Mouse (Mus musculus): ENCODE data around the gene Tarsl2. TPM values are rescaled to one million over a fixed set of nuclear protein-coding genes. Genes with fewer than 3 reads are reported as not detected.

Tarsl2 gene
- polyA plus RNA-seq, 1 experiment from 2014 or later = 14.2 TPM

DNA sequence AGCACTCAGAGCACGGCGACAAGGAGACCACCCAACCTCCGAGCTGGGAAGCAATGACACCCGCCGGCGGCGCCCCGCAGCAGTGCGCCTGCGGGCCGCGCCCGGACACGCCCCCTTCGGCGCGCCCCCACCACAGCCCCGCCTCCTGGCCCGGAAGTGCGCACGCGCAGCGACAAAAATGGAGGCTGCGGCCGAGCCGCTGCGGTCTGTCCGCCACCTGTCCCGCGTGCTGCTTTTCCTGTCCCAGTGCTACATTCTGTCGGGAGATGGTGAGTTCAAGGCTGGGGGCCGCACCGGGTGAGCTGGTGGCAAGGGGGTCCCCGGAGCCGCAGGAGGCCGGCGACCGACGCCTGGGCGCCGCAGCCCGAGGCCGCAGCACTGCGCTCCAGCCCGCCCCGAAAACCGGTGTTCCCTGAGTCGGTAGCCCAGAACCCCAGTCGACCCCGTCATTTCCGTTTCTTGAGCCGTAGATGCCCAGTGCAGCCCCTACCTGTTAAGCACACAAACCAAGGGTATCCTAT, 48.7 kb downstream of the Tarsl2 start:
- Histone ChIP-seq H3K4me3 (ENCODE audit: low read depth, low read length) (peak overlapping the region; percentile 83), H3K9me3 (ENCODE audit: control insufficient read depth, low read length) (no peaks in the 10 kb centered on the region), H3K36me3 (ENCODE audit: control insufficient read depth, insufficient read depth, low read length) (peaks cover 2% of the 10 kb centered on the region; the same call in 1 of the 2 replicates), H3K4me2 (ENCODE audit: low read depth, low read length, severe bottlenecking) (peak overlapping the region; percentile 73), H3K27ac (ENCODE audit: low read depth, low read length) (peak overlapping the region; percentile 12; the same call in 1 of the 2 replicates), H3K27me3 (ENCODE audit: control insufficient read depth, insufficient read depth, low read length) (no peaks in the 10 kb centered on the region), H3K4me1 (replicated peaks; ENCODE audit: control insufficient read depth, insufficient read depth, low read length) (peaks cover 6% of the 10 kb centered on the region; the same call in 1 of the 2 replicates), H3K9ac (ENCODE audit: low read length) (peak overlapping the region; percentile 89)
- ATAC-seq (replicated peaks; ENCODE audit: low FRiP score) (peak; percentile 95), DNase-seq (ENCODE audit: low spot score) (peak; percentile 92)
- under 1% methylated on average over 52 of the region's 52 CpGs for WGBS

DNA sequence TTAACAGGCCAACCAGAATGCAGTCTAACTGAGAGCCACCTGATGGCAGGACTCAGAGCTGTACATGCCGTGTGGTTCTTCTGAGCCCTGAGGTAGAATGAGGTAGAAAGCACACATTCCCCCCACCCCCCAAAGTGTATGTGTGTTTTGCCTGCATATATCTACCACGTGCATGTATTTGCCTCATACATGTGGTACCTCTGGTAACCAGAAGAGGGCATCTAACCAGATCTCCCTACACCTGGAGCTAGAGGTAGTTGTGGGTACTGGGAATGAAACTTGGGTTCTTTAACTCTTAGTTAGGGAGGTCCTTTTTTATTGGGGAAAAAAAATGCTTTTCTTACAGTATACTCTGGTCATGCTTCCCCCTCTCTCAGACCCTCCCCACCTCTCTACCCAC, 51.8 kb downstream of the Tarsl2 start:
- Histone ChIP-seq H3K4me1 (replicated peaks; ENCODE audit: control insufficient read depth, insufficient read depth, low read length) (peaks cover 6% of the 10 kb centered on the region; the same call in 1 of the 2 replicates), H3K27me3 (ENCODE audit: control insufficient read depth, insufficient read depth, low read length) (no peaks in the 10 kb centered on the region), H3K9me3 (ENCODE audit: control insufficient read depth, low read length) (no peaks in the 10 kb centered on the region), H3K4me2 (ENCODE audit: low read depth, low read length, severe bottlenecking) (no peak overlapping the region), H3K36me3 (ENCODE audit: control insufficient read depth, insufficient read depth, low read length) (peaks cover 2% of the 10 kb centered on the region; the same call in 1 of the 2 replicates), H3K27ac (ENCODE audit: low read depth, low read length) (no peak overlapping the region), H3K9ac (ENCODE audit: low read length) (no peak overlapping the region), H3K4me3 (ENCODE audit: low read depth, low read length) (no peak overlapping the region)
- ATAC-seq (replicated peaks; ENCODE audit: low FRiP score) (no peak), DNase-seq (ENCODE audit: low spot score) (no peak)
- WGBS = 60% methylated on average over 2 of the region's 2 CpGs

DNA sequence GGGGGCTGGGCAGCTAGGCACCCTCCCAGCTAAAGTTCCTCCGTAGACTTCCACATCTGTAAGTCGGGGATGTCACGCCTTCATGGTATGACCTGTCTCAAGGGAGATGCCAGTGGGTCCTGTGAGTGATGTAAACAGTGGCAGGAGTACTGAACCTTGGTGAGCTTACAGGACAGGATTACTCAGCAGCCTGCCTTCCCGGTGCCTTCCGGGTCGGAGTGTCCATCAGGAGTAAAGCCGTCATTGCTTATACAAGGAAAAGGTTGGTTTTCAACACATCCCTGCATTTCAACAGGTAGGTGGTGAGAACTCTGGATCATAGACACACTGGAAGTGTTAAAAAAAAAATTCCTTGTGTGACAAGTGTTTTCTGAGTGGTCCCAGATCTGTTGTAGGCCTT, 57.4 kb downstream of the Tarsl2 start:
- no peak for ATAC-seq (replicated peaks; ENCODE audit: low FRiP score)

DNA sequence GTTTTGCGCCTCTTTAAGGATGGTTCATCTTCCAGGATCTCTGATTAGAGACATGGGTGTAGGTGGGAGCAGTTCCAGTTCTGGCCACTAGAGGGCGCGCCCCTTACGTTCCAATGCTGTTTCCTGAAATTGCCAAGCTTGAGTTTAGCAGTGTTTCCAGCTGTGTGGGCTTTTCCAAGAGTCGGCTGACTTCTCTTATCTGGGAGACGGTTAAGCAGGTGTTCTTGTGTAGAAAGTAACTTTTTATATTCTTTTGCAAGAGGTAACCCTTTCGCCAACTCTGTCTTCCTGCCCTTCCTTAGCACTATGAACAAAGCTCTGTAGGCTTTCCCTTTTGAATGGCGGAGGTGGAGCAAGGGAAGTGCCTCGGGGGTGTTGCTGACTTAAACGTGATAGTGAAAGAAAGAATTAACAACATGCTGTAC, 60.1 kb downstream of the Tarsl2 start:
- ATAC-seq (replicated peaks; ENCODE audit: low FRiP score) = no peak
- no peaks in the 10 kb centered on the region for H3K4me1 ChIP-seq (replicated peaks; ENCODE audit: control insufficient read depth, insufficient read depth, low read length)
- no peaks in the 10 kb centered on the region for H3K27me3 ChIP-seq (ENCODE audit: control insufficient read depth, insufficient read depth, low read length)
- no peaks in the 10 kb centered on the region for H3K9me3 ChIP-seq (ENCODE audit: control insufficient read depth, low read length)
- peak; percentile 90 for DNase-seq (ENCODE audit: low spot score)
- no peaks in the 10 kb centered on the region for H3K36me3 ChIP-seq (ENCODE audit: control insufficient read depth, insufficient read depth, low read length)
- H3K4me3 ChIP-seq (ENCODE audit: low read depth, low read length) = no peak overlapping the region
- H3K27ac ChIP-seq (ENCODE audit: low read depth, low read length) = no peak overlapping the region
- WGBS = 13% methylated on average over 10 of the region's 10 CpGs
- peak overlapping the region; percentile 36; the same call in 1 of the 2 replicates for H3K4me2 ChIP-seq (ENCODE audit: low read depth, low read length, severe bottlenecking)
- peak overlapping the region; percentile 24; the same call in 1 of the 2 replicates for H3K9ac ChIP-seq (ENCODE audit: low read length)

More for the DNA sequence above, 57.4 kb downstream of the Tarsl2 start:
- Histone ChIP-seq H3K27ac (ENCODE audit: low read depth, low read length) (no peak overlapping the region), H3K4me3 (ENCODE audit: low read depth, low read length) (no peak overlapping the region), H3K9me3 (ENCODE audit: control insufficient read depth, low read length) (no peaks in the 10 kb centered on the region), H3K36me3 (ENCODE audit: control insufficient read depth, insufficient read depth, low read length) (peaks cover 2% of the 10 kb centered on the region; the same call in 1 of the 2 replicates), H3K27me3 (ENCODE audit: control insufficient read depth, insufficient read depth, low read length) (no peaks in the 10 kb centered on the region), H3K4me2 (ENCODE audit: low read depth, low read length, severe bottlenecking) (no peak overlapping the region), H3K9ac (ENCODE audit: low read length) (no peak overlapping the region), H3K4me1 (replicated peaks; ENCODE audit: control insufficient read depth, insufficient read depth, low read length) (no peaks in the 10 kb centered on the region)
- 94% methylated on average over 7 of the region's 7 CpGs for WGBS
- no peak for DNase-seq (ENCODE audit: low spot score)

DNA sequence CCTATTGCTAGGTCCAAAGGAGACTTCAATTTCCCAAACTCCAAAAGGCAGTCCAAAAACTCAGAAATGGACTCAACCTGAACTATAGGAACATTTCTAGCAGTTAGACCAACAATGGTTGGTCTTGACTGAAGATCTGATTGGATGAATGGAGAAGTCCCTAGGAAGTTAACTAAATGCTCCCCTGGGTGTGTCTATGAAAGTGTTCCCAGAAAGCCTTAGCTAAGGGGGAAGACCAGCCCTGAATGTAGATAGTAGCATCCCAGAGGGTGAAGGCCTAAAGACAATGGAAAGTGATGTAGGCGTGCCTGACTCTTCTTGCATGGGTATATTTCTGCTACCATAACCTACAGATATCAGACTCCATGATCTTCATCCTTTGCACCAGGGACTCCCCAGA, 63.8 kb downstream of the Tarsl2 start:
- DNase-seq (ENCODE audit: low spot score) = no peak
- Histone ChIP-seq H3K9ac (ENCODE audit: low read length) (no peak overlapping the region), H3K4me3 (ENCODE audit: low read depth, low read length) (no peak overlapping the region), H3K4me2 (ENCODE audit: low read depth, low read length, severe bottlenecking) (no peak overlapping the region), H3K27ac (ENCODE audit: low read depth, low read length) (no peak overlapping the region), H3K36me3 (ENCODE audit: control insufficient read depth, insufficient read depth, low read length) (no peaks in the 10 kb centered on the region), H3K27me3 (ENCODE audit: control insufficient read depth, insufficient read depth, low read length) (no peaks in the 10 kb centered on the region), H3K4me1 (replicated peaks; ENCODE audit: control insufficient read depth, insufficient read depth, low read length) (no peaks in the 10 kb centered on the region), H3K9me3 (ENCODE audit: control insufficient read depth, low read length) (no peaks in the 10 kb centered on the region)
- ATAC-seq (replicated peaks; ENCODE audit: low FRiP score) = no peak
- 75% methylated on average over 1 of the region's 1 CpGs for WGBS

DNA sequence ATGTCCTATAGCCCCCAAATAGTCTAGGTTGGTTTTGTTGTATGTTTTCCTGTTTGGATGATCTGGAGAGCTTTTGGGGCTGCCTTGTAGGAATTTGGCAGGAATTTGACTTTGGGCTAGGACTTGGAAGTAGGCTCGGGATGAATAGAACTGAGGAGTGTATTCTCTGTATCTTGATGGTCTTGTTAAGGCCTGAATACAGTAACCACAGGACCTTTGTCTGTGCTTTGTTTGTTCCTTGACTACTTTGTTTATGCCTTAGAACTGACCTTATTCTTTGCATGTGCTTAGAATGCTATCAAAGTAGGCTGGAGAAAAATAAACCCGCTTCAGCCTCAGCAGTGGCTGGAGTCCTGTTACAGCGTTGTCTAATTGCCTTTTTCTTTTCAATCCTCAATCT, 65.6 kb downstream of the Tarsl2 start:
- Histone ChIP-seq H3K9ac (ENCODE audit: low read length) (no peak overlapping the region), H3K9me3 (ENCODE audit: control insufficient read depth, low read length) (no peaks in the 10 kb centered on the region), H3K27me3 (ENCODE audit: control insufficient read depth, insufficient read depth, low read length) (no peaks in the 10 kb centered on the region), H3K4me3 (ENCODE audit: low read depth, low read length) (no peak overlapping the region), H3K27ac (ENCODE audit: low read depth, low read length) (no peak overlapping the region), H3K4me2 (ENCODE audit: low read depth, low read length, severe bottlenecking) (no peak overlapping the region), H3K4me1 (replicated peaks; ENCODE audit: control insufficient read depth, insufficient read depth, low read length) (no peaks in the 10 kb centered on the region), H3K36me3 (ENCODE audit: control insufficient read depth, insufficient read depth, low read length) (no peaks in the 10 kb centered on the region)
- ATAC-seq (replicated peaks; ENCODE audit: low FRiP score) (no peak), DNase-seq (ENCODE audit: low spot score) (no peak)
- 80% methylated on average over 3 of the region's 3 CpGs for WGBS

DNA sequence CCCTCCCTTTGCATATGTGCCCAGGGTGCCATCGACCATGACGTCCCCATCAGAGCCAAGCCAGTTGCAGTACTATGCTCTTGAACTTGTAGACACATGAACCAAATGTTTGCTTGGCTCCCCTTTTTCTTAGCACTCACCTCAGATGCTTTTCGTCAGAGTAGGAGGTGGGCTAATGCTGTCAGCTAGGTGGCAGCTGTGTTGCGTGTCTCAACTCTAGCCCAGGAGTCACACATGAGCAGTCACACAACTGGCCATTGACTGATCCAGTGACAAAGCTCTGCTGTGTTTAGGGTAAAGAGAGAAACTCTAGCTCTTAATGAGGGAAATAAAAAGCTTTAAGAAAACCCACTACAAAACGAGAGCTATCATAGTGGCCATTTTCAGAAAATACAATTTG, 69.1 kb downstream of the Tarsl2 start:
- 66% methylated on average over 5 of the region's 5 CpGs for WGBS
- ATAC-seq (replicated peaks; ENCODE audit: low FRiP score) (no peak), DNase-seq (ENCODE audit: low spot score) (no peak)
- Histone ChIP-seq H3K4me2 (ENCODE audit: low read depth, low read length, severe bottlenecking) (no peak overlapping the region), H3K9me3 (ENCODE audit: control insufficient read depth, low read length) (no peaks in the 10 kb centered on the region), H3K36me3 (ENCODE audit: control insufficient read depth, insufficient read depth, low read length) (no peaks in the 10 kb centered on the region), H3K4me1 (replicated peaks; ENCODE audit: control insufficient read depth, insufficient read depth, low read length) (no peaks in the 10 kb centered on the region), H3K27me3 (ENCODE audit: control insufficient read depth, insufficient read depth, low read length) (no peaks in the 10 kb centered on the region), H3K27ac (ENCODE audit: low read depth, low read length) (no peak overlapping the region), H3K4me3 (ENCODE audit: low read depth, low read length) (no peak overlapping the region), H3K9ac (ENCODE audit: low read length) (no peak overlapping the region)

DNA sequence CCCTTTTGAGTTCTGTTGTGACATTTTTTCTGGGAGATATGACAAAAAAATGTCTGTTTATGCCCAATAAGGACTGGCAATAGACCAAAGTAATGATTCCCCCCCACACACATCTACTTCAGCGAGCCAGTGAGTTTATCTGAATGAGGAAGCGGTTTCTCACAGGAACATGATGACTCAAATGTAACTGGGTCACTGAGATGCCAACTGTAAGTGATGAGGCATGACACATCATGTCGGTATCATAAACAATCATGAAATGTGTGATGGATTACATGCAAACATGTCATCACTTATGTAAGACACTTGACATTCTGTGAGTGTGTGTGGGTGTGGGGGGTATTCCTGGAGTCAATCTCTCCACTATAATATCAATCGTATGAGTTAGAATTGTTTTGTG, 69.6 kb downstream of the Tarsl2 start:
- Histone ChIP-seq H3K36me3 (ENCODE audit: control insufficient read depth, insufficient read depth, low read length) (no peaks in the 10 kb centered on the region), H3K4me2 (ENCODE audit: low read depth, low read length, severe bottlenecking) (no peak overlapping the region), H3K9me3 (ENCODE audit: control insufficient read depth, low read length) (no peaks in the 10 kb centered on the region), H3K4me3 (ENCODE audit: low read depth, low read length) (no peak overlapping the region), H3K4me1 (replicated peaks; ENCODE audit: control insufficient read depth, insufficient read depth, low read length) (no peaks in the 10 kb centered on the region), H3K27ac (ENCODE audit: low read depth, low read length) (no peak overlapping the region), H3K9ac (ENCODE audit: low read length) (no peak overlapping the region), H3K27me3 (ENCODE audit: control insufficient read depth, insufficient read depth, low read length) (no peaks in the 10 kb centered on the region)
- no peak for ATAC-seq (replicated peaks; ENCODE audit: low FRiP score)
- no peak for DNase-seq (ENCODE audit: low spot score)
- 91% methylated on average over 4 of the region's 4 CpGs for WGBS

DNA sequence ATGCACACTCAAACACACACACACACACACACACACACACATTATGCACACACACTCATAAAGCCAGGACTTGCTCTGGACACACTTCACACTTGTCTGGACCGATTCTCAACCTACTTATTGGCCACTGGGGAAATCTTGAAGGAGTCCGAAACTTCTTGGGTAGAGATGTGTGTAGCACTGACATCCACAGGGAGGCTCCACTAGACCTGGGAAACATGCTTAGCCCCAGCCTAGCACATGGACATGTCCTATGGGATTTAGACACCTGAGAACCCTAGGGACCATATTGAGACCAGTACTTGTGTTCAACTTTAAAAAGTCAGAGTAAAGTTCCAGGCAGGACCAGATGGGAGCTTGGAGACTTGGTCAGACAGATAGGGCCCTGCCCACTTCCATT, 89.3 kb downstream of the Tarsl2 start:
- Histone ChIP-seq H3K36me3 (ENCODE audit: control insufficient read depth, insufficient read depth, low read length) (no peaks in the 10 kb centered on the region), H3K9me3 (ENCODE audit: control insufficient read depth, low read length) (no peaks in the 10 kb centered on the region), H3K4me1 (replicated peaks; ENCODE audit: control insufficient read depth, insufficient read depth, low read length) (no peaks in the 10 kb centered on the region), H3K27me3 (ENCODE audit: control insufficient read depth, insufficient read depth, low read length) (no peaks in the 10 kb centered on the region), H3K4me3 (ENCODE audit: low read depth, low read length) (no peak overlapping the region), H3K9ac (ENCODE audit: low read length) (no peak overlapping the region), H3K27ac (ENCODE audit: low read depth, low read length) (no peak overlapping the region), H3K4me2 (ENCODE audit: low read depth, low read length, severe bottlenecking) (no peak overlapping the region)
- no peak for DNase-seq (ENCODE audit: low spot score)
- WGBS = 83% methylated on average over 2 of the region's 2 CpGs
- ATAC-seq (replicated peaks; ENCODE audit: low FRiP score) = no peak

Data from forebrain, embryonic 11.5 days (tissue).